Mouse (Mus musculus) gastrocnemius, postnatal 25 days (tissue): ENCODE measurements around the gene Mr1. TPM values are rescaled to one million over a fixed set of nuclear protein-coding genes. Genes with fewer than 3 reads are reported as not detected.

ENCODE experiments used
- total RNA-seq, 2 experiments: library from RNA; stranded (reverse); gene quantifications; 1 replicate in 1 of 2; 2 replicates in 1 of 2; pipeline ENCODE4 v1.2.3; 2021

Mr1 gene
- total RNA-seq, 2 experiments from 2014 or later: 7.3 to 10.6 TPM

Other genes starting within 250 kb of the Mr1 start
- 1 to 10 TPM; 5.5 to 7.5 TPM for gene Ier5, start 47.2 kb downstream of the Mr1 start, total RNA-seq
- 10 to 100 TPM; 11.3 to 12.2 TPM for gene Stx6, start 11.9 kb upstream of the Mr1 start, total RNA-seq
- 1 to 10 TPM; 1.7 to 2.3 TPM for gene BC034090, start 97.6 kb upstream of the Mr1 start, total RNA-seq